Mouse (Mus musculus) lung, postnatal 0 days (tissue): ENCODE results near the gene Igsf21.

ENCODE experiments used
- CTCF ChIP-seq: IDR thresholded peaks from 2 replicates; pipeline ENCODE4 v1.5.1; 2016; ENCODE audit warnings: antibody characterized with exemption, mild to moderate bottlenecking
- EP300 ChIP-seq: IDR thresholded peaks from 2 replicates; pipeline ENCODE4 v1.6.1; 2016; ENCODE audit warnings: antibody characterized with exemption, mild to moderate bottlenecking, control low read depth

GRCm38 (mm10) chr4:140100141-140100540, 146.4 kb downstream of the Igsf21 start:
- peak; percentile 50 for TF ChIP-seq CTCF
- TF ChIP-seq EP300 = no peak
